Mouse (Mus musculus) Muller cell, postnatal 12 days (primary cell): Measurements from ENCODE around the gene Adprhl2.

ENCODE experiments used
- DNase-seq: peaks from one replicate; pipeline ENCODE4 v3.0.0-alpha.2; 2015; ENCODE audit errors: inconsistent ontology term

The Adprhl2 gene

GRCm38 (mm10) chr4:126306827-126307226 is 14.7 kb downstream of the Adprhl2 start:
- no peak for DNase-seq

DNA sequence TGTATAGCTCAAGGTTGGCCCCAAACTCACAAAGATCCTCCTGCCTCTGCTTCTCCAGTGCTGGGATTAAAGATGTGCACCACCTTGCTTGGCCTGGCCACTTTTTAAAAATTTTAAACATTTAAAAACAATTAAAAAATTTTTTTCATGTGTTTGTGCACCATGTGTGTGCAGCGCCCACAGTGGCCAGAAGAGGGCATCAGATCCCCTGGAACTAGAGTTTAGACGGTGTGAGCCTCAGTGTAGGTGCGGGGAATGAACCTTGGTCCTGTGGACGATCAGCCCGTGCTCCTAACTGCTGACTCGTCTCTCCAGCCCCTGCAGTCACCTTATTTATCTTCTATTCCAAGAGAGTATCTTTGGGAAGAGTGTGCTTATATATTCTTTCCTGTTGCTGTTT is 15.4 kb downstream of the Adprhl2 start:
- DNase-seq, result no peak

- no peak for DNase-seq
Measured at GRCm38 (mm10) chr4:126305428-126305827, 16.1 kb downstream of the Adprhl2 start.

GRCm38 (mm10) chr4:126303877-126304276 is 17.6 kb downstream of the Adprhl2 start:
- no peak for DNase-seq

GRCm38 (mm10) chr4:126301584-126302309 is 19.8 kb downstream of the Adprhl2 start:
- peak; percentile 26 for DNase-seq

DNA sequence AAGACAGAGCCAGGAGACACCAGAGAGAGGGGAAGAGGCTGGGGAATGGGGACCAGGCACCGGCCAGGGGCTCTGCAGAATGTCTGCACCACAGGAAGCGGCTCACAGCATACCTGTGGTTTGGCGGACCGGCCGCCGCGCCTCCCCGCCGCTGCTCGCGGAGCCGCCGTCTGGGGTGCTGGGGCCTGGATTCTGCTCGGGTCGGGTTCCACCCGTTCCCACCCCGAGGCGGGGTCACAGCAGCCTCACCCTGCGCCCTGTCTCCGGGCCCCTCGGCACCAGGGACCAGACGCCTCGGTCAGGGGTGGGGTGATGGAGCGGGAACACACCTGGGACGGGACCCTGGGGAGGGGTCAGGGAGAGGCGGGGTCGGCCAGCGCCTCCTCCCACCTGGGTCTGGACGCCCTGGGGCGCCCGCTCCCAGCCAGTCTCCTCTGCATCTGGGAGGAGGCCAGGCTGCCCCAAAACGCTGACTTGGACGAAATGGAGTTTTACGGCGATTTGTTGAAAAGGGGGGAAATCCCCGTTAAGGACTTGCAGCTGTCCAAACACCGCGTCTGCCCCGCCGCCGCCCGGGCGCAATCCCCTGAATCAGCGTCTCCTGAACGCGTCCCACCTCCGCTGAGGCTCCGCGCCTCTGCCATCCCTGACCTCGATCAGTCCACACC is 20.5 kb downstream of the Adprhl2 start:
- peak; percentile 76 for DNase-seq

DNA sequence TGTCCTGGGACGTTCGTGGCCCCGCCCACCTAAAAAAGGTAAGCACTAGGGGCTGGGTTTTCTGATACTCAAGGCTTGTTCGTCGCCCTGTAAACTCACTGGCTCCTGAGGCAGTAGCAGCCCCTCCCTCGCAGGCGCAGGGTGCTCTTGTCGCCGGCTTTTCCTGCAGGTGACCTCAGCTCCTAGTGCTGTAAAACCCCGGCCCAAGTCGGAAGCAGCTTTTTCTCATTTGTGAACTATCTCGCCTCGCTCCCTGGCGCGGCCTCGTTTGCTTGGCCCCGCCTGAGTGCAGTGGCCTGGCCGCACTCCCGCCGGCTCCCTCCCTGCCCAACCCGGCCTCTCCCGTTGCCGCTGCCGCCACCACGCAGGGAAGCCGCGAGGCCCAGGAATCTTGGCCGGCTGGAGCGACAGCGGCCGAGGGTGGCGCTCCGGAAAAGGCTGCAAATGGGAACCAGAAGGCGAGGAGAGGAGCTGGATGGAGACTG is 24.8 kb downstream of the Adprhl2 start:
- peak; percentile 82 for DNase-seq

DNA sequence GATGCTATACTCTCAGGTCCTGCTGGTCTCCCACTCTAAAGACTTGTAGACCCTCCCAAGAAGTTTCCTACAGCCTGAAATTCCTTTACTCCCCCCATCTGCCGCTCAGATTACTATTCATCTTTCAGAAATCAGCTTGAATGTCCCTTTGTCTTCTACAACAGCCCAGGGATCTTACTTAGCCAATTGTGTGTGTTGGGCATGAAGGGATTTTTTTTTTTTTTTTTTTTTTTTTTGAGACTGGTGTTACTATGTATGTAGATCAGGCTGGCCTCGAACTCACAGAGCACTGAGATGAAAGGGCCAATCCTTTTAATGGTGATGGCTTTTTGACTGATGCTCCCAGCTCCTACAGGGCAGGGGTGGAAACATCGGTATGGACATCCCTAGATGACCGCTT is 25.6 kb downstream of the Adprhl2 start:
- DNase-seq, result no peak

GRCm38 (mm10) chr4:126295152-126295551 is 26.4 kb downstream of the Adprhl2 start:
- no peak for DNase-seq

- DNase-seq, result peak; percentile 75
Measured at GRCm38 (mm10) chr4:126291196-126291595, 30.3 kb downstream of the Adprhl2 start.

DNA sequence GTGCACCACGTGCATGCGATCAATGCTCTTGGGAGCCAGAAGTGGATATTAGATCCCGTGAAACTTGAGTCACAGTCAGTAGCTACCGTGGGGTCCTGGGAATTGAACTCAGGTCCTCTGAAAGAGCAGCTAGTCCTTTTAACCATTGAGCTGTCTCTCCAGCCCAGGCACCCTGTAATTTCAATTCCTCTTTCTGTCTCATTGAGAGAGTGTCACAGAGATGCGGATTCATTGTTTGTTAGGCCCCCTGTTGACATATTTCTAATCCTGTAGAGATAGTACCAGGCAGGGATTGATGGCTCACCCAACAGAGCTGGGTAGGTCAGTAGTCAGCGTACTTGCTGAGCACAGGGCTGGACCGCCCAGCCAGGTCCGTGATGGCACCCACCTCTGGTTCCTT is 31.2 kb downstream of the Adprhl2 start:
- DNase-seq, result no peak

GRCm38 (mm10) chr4:126288085-126288666 is 33.3 kb downstream of the Adprhl2 start:
- no peak for DNase-seq

- DNase-seq, result no peak
Measured at GRCm38 (mm10) chr4:126287302-126287995, 34.1 kb downstream of the Adprhl2 start.

GRCm38 (mm10) chr4:126286492-126286891 is 35.0 kb downstream of the Adprhl2 start, which contains the start of gene Col8a2:
Gene Col8a2, plus strand, starts transcription at chr4:126286793.
- DNase-seq, result peak; percentile 30

GRCm38 (mm10) chr4:126283582-126283981 is 37.9 kb downstream of the Adprhl2 start:
- no peak for DNase-seq

DNA sequence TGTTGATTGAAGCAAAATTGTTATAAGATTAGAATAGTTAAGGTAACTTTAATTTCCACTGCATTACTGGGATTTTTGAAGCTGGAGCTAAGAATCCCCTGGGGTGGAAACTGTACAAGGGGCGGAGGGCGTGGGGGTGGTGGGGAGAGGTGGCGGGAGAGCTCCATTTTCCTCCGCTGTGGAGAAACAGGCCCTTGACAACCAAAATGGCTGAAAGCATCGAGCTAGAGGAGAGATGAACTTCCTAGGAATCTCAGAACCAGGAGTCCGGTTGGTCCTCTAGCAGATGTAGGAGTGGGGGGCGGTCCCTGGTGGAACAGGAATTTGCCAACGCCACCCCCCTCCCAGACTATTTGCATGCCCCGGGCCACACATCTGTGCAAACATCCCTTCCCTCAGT is 39.8 kb downstream of the Adprhl2 start:
- DNase-seq, result no peak

DNA sequence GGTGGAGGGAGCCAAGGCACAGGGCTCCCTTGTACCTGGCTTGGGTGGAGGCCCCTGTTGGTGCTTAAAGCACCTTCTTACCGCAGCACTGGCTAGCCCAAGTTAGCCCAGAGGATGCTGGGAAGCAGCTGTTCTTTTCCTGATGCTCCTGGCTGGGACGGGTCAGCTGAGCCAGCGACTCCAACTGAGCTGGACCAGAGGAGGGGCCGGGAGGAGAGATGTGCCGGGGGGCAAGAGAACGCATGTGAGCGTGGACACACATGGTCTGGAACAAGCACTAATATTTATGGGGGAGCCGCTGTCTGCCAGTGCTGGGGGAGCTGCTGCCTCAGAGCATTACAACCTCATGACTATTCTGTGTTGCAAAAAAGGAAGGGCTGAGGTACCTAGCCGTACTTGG is 42.5 kb downstream of the Adprhl2 start:
- no peak for DNase-seq

DNA sequence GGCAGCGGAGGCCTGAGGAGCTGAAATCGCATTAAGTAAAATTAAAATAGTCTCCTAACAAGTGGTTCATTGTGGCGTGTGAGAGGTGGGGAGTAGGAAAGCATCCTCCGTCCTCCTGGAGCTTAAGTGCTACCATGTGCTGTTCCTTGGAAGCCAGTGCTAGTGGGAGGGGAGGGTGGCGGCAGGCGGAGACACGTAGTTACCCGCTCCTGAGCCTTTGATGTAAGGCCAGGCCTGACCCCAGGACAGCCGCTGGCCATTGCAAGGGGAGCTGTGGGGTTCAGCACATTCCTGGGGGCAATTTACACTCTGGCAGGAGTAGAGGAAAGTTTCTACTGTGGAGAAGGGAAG is 43.0 kb downstream of the Adprhl2 start:
- no peak for DNase-seq

DNA sequence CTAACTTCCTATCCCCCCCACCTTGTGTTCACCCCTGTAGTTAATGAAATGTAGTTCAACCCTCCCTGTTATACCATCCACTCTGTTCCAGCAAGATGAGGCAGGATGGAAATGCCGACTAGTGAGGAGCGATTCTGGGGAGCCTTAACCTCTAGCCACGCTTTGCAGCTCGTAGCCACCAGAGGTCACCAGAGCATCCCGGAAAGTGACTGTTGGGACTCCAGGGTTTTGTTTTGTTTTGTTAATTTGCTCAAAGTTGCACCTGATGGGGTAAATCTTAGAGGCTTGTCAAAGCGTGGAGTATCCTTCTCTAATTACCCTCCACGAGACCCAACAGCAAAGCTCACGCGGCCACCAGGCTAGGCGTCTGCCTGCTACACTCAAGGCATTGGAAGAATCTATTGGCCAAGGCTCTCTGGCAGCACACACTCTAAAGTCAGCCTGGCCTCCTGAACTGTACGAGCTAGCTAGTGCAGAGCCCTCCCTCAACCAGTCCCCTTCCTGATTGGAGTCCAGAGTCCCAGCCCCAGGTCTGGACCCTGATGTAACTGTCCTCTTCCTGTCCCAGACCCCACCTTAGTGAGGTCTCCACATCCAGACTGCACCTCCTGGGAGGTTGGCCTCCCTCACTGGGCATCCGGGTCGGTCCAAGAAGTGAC is 43.5 kb downstream of the Adprhl2 start:
- DNase-seq, result peak; percentile 60

DNA sequence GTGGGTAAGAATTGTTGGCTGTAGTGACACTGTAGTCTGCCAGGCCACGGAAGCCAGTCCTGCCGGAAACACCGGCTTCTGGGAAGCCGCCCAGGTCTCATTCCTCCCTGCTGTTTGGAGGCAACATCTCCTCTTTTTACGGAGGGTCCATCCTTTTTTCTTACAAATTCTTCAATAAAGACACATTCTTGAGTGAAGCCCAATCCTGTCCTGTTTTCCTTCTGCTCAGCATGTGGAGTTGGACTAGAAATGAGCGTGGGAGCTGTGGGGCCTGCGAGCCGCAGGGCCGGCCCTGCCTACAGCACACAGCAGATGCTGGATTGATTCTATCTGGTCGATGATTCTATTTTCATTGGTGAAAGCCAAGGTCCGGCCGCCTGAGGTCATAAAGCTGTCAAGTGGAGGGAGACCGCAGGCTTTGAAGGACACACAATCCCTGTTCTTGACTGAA is 45.8 kb downstream of the Adprhl2 start:
- peak; percentile 53 for DNase-seq

DNA sequence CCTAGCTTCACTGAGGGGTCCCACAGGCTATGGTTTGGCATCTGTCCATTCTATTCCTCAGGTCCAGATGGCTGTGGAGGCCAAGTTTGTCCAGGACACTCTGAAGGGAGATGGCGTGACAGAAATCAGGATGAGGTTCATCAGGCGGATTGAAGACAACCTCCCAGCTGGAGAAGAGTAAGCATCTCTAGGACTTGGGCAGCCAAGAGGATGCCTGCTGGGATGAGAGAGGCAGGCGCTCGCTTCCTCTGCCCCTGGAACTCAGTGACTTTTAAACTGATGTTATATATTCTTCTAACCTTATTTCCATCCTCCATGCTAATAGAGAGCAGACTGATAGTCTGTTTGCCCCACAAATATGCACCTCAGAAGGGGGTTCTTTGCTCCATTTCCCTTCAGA is 46.4 kb downstream of the Adprhl2 start:
- no peak for DNase-seq

GRCm38 (mm10) chr4:126273753-126274152 is 47.8 kb downstream of the Adprhl2 start:
- no peak for DNase-seq
